Mouse (Mus musculus): Measurements from ENCODE around the gene Syt11.
"Not testable (repeated sequence)": the region's sequence is repeated elsewhere in the genome, so short reads cannot be mapped to it uniquely, and the experiment has no call there.

Syt11 gene

DNA sequence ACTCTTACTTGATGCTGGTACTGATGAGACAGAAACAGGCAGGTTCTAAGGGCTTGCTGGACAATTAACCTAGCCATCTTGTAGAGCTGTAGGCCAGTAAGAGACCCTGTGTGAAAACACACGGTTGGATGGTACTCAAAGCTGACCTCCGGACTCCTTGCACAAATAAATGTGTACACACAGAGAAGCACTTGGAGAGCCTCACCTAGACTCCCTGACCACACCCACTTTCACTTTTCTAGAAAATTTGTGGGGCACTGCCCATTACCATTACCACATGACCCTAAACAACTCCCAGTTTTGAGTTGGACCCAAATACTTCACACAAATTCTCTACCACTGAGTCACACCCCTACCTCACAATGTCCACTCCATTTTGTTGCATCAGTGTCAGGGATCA is 38.4 kb downstream of the Syt11 start:
- DNase-seq (ENCODE audit: low spot score in 2 of 2) = no peak

GRCm38 (mm10) chr3:88719098-88719497 is 55.9 kb downstream of the Syt11 start:
- no peak for DNase-seq (ENCODE audit: low spot score in 2 of 2)

DNA sequence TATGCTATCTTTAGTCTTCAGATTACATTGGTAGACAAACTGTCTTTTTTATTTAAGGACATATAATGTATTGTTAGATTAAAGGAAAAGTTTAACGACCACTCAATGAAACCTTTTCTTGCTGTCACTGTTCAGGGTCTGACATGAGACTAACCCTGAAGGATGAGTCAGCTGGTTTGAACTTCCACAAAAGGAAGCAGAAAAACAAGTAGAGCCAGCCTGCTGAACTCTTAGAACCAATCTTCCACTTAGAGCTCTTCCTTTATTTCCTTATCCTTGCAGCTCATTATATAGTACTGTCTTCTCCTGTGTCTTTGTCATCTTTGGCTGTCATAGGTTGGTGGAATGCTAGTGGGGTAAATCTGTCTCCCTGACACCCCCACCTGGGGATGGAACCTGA is 57.1 kb downstream of the Syt11 start:
- DNase-seq (ENCODE audit: low spot score in 2 of 2) = no peak

GRCm38 (mm10) chr3:88717198-88717798 is 57.7 kb downstream of the Syt11 start:
- DNase-seq (ENCODE audit: low spot score in 2 of 2) = no peak

GRCm38 (mm10) chr3:88716399-88717197 is 58.4 kb downstream of the Syt11 start, which contains the start of gene Rit1:
Gene Rit1 (plus strand): TSS chr3:88716838.
- peak; percentile 78 to 88 for DNase-seq (ENCODE audit: low spot score in 2 of 2)

- DNase-seq (ENCODE audit: low spot score in 2 of 2) = not testable (repeated sequence)
These were observed 59.2 kb downstream of the Syt11 start for GRCm38 (mm10) chr3:88715716-88716115.

DNA sequence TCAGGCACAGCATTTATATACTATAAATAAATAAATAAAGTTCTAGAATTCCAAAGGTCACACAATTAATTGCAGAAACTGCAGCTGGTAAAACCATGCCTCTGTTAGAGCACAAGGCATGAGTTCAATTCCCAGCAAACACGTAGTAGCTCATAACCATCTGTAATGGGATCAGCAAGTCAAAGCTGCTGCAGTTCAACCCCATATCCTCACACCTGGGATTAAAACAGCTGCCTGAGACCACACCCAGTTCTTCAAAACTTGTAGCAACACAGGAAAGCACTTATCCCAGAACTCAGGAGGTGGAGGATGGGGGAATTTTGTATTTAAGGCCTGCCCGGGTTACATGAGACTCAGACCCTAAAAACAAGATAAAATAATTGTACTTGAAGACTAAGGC is 60.2 kb downstream of the Syt11 start:
- no peak for DNase-seq (ENCODE audit: low spot score in 2 of 2)

DNA sequence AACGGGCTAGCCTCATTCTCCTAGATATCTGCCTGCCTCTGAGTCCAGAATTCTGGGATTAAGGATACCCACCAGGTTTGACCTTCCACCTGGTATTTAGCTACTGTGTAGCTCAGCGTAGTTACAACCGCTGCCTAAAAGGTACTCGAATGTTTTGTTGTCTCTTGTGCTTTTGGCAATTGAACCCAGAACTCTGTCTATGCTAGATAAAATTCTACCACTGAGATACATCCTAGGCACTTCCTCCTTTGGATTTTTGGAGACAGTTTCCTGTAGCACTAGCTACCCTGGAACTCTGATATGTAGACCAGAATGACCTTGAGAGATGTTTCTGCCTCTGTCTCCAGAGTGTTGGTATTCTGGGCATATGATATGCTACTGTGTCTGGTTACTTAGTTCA is 61.3 kb downstream of the Syt11 start:
- DNase-seq (ENCODE audit: low spot score in 2 of 2) = no peak

- no peak for DNase-seq (ENCODE audit: low spot score in 2 of 2)
These were observed 73.7 kb downstream of the Syt11 start for GRCm38 (mm10) chr3:88701222-88701621.

DNA sequence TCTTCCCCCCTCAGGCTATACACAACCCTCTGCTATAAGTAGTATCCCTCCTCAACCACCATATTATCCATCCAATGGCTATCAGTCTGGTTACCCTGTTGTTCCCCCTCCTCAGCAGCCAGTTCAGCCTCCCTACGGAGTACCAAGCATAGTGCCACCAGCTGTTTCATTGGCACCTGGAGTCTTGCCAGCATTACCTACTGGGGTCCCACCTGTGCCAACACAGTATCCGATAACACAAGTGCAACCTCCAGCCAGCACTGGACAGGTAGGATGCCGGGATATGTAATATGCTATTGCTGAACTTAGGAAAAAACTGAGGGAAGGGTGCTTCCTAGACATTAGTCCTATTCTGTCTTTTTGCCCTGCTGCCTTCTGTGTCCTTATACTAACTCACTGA is 74.7 kb downstream of the Syt11 start:
- no peak for DNase-seq (ENCODE audit: low spot score in 2 of 2)

DNA sequence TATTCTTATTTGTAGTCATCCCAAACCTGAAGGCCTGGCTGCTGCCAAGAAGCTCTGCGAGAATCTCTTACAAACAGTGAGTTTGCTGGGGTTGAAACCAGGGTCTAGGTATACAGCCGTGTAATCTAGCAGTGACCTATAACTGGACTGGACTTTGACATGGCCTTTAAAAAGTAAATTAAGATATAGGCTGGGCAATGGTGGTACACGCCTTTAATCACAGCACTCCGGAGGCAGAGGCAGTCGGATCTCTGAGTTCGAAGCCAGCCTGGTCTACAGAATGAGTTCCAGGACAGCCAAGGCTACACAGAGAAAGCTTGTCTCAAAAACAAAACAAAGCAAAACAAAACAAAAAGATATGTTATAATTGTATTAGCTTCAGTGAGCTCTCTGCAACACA is 76.1 kb downstream of the Syt11 start:
- no peak for DNase-seq (ENCODE audit: low spot score in 2 of 2)

DNA sequence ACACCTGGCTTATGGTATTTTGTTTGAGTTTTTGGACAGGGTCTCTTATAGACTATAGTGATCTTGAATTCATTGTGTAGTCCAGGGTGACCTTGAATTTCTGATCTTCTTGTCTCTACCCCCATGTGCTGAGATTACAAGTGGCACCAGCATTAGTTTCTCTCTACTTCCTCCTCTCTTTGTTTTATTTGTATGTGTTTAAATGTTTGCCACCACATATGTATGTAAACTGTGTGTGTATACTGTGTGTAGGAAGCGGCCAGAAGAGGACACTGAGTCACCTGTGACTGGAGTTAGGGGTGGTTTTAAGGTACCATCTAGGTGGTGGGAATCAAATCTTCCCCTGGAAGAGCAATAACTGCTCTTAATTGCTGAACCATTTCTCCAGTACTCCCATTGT is 76.9 kb downstream of the Syt11 start:
- no peak for DNase-seq (ENCODE audit: low spot score in 2 of 2)

DNA sequence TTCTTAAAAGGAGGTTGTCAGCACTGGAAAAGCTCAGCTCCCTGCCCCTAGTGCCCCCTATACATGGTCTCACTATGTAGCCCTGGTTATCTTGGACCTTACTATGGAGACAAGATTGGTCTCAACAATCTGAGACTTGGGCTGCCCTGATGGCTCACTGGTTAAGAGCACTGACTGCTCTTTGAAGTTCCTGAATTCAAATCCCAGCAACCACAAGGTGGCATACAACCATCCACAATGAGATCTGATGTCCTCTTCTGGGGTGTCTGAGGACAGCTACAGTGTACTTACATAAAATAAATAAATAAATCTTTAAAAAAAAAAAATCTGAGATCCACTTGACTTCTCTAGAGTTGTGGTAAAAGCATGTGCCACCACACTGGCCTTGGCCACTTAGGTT is 79.4 kb downstream of the Syt11 start:
- DNase-seq (ENCODE audit: low spot score in 2 of 2) = no peak

All from thymus, postnatal 10 days (tissue).